Mouse (Mus musculus) thymus, postnatal 0 days (tissue): ENCODE data around the gene Mcpt4. TPM values are rescaled to one million over a fixed set of nuclear protein-coding genes. Genes with fewer than 3 reads are reported as not detected.

Experiments
- microRNA-seq: library from miRNA; unstranded; fragments of <30 nt; microRNA quantifications from one replicate; pipeline ENCODE4, GENCODE M21; 2016; ENCODE audit warnings: borderline number of aligned reads
- polyA plus RNA-seq: library from polyadenylated mRNA; unstranded; fragments of >200 nt; fragmentation: Nextera tagmentation; extraction: Ambion mirVana; gene quantifications from 2 replicates; pipeline ENCODE4 v1.2.1, GENCODE M21; 2015

Mcpt4 gene
- polyA plus RNA-seq, 1 experiment from 2014 or later: 2.0 TPM

Small RNA genes within 50 kb of the gene (microRNA-seq; reads per million reads assigned to microRNA genes)
- not detected for gene Mir6949

Other genes starting within 250 kb of the Mcpt4 start
- gene Nfatc4, start 239.2 kb downstream of the Mcpt4 start, polyA plus RNA-seq: 1.7 and 2.2 TPM in 2 replicates
- gene Nynrin, start 208.3 kb downstream of the Mcpt4 start, polyA plus RNA-seq: 1.7 and 2.4 TPM in 2 replicates
- gene Cbln3, start 177.9 kb downstream of the Mcpt4 start, polyA plus RNA-seq: 0.05 and 0.12 TPM in 2 replicates
- 8.5 and 9.8 TPM in 2 replicates for gene Khnyn, start 177.4 kb downstream of the Mcpt4 start, polyA plus RNA-seq
- gene Sdr39u1, start 162.0 kb downstream of the Mcpt4 start, polyA plus RNA-seq: 72.5 and 74.8 TPM in 2 replicates
- gene Cma1, start 117.6 kb downstream of the Mcpt4 start, polyA plus RNA-seq: 6.9 and 7.2 TPM in 2 replicates
- gene Cma2, start 111.3 kb downstream of the Mcpt4 start, polyA plus RNA-seq: 0.15 TPM in 1 of 2 replicates, not detected in the other
- 0.46 and 0.50 TPM in 2 replicates for gene Mcpt1, start 44.3 kb downstream of the Mcpt4 start, polyA plus RNA-seq
- not detected in 2 replicates for gene Mcpt9, start 31.8 kb downstream of the Mcpt4 start, polyA plus RNA-seq
- gene Mcpt2, start 20.3 kb downstream of the Mcpt4 start, polyA plus RNA-seq: 0.30 and 0.40 TPM in 2 replicates
- 0.17 and 0.36 TPM in 2 replicates for gene Mcpt8, start 23.0 kb upstream of the Mcpt4 start, polyA plus RNA-seq
- gene Ctsg, start 40.3 kb upstream of the Mcpt4 start, polyA plus RNA-seq: 0.26 and 0.46 TPM in 2 replicates
- not detected in 2 replicates for gene Gzme, start 58.3 kb upstream of the Mcpt4 start, polyA plus RNA-seq
- not detected in 2 replicates for gene Gzmd, start 70.3 kb upstream of the Mcpt4 start, polyA plus RNA-seq
- gene Gzmg, start 97.3 kb upstream of the Mcpt4 start, polyA plus RNA-seq: not detected in 2 replicates
- not detected in 2 replicates for gene Gzmn, start 112.3 kb upstream of the Mcpt4 start, polyA plus RNA-seq
- 0.16 and 0.18 TPM in 2 replicates for gene Gzmf, start 149.1 kb upstream of the Mcpt4 start, polyA plus RNA-seq
- gene Gzmc, start 172.3 kb upstream of the Mcpt4 start, polyA plus RNA-seq: 10.4 and 13.2 TPM in 2 replicates
- gene Gzmb, start 199.9 kb upstream of the Mcpt4 start, polyA plus RNA-seq: 4.2 and 4.5 TPM in 2 replicates